In genomic region chr5:128348835-128349234, GRCm38 (mm10) we compare ENCODE assay signal across 13 mouse cellular contexts.
A peak's percentile ranks its signal among the peaks of the same experiment; 100 is the strongest.
DNase-seq lines count a peak whose midpoint lies in the region; ATAC-seq lines count a peak whose summit lies in the region.
"Had no signal": no experiment of that assay in that cellular context is flagged by ENCODE, and none has a peak within 500 bp of the region (broad histone marks: within the 10 kb centered on the region; RNA-seq: fewer than 3 reads in every experiment).

No protein-coding gene starts in this region.

- no peaks in the 10 kb centered on the region for H3K4me1 ChIP-seq in intestine, embryonic 14.5 days (replicated peaks; ENCODE audit: control insufficient read depth, insufficient read depth, low read length)
- no peaks in the 10 kb centered on the region for H3K4me1 ChIP-seq in intestine, embryonic 15.5 days (replicated peaks)
- H3K4me1 ChIP-seq in embryonic facial prominence, embryonic 10.5 days: peaks cover 5% of the 10 kb centered on the region; the same call in 1 of the 2 replicates
- H3K4me1 ChIP-seq: forebrain, embryonic 12.5 days had no signal

- no peak overlapping the region for H3K4me3 ChIP-seq in intestine, embryonic 14.5 days (ENCODE audit: low read depth, low read length)
- H3K4me3 ChIP-seq in intestine, embryonic 15.5 days (replicated peaks): no peak overlapping the region
- no peak overlapping the region for H3K4me3 ChIP-seq in embryonic facial prominence, embryonic 10.5 days
- H3K4me3 ChIP-seq: forebrain, embryonic 12.5 days; myocyte had no signal

- intact Hi-C loops in gastrocnemius, postnatal 36 days (cut with DNase I): no loop called here

- DNase-seq in intestine, embryonic 14.5 days (ENCODE audit: low spot score): peak; percentile 52
- DNase-seq in ovary, postnatal 14 days (ENCODE audit: low spot score): peak; percentile 8
- DNase-seq in ovary, adult 18-20 months (ENCODE audit: low spot score): no peak
- DNase-seq in embryonic facial prominence, embryonic 10.5 days (ENCODE audit: low spot score): peak; percentile 54
- DNase-seq in liver: no peak
- DNase-seq in thymus, postnatal 25 days: no peak
- no peak for DNase-seq in gastrocnemius, postnatal 36 days
- DNase-seq: gastrocnemius, postnatal 25 days; left cerebral cortex, postnatal 4 days; lung, postnatal 36 days had no signal

- WGBS in intestine, embryonic 14.5 days: 21% methylated on average over 2 of the region's 2 CpGs
- 29% methylated on average over 2 of the region's 2 CpGs for WGBS in intestine, embryonic 15.5 days
- WGBS in embryonic facial prominence, embryonic 10.5 days: 38% methylated on average over 2 of the region's 2 CpGs

- ATAC-seq in intestine, embryonic 14.5 days (replicated peaks; ENCODE audit: low FRiP score, low TSS enrichment, low read depth): no peak
- ATAC-seq in intestine, embryonic 15.5 days: no peak

- no peaks in the 10 kb centered on the region for H3K9me3 ChIP-seq in intestine, embryonic 14.5 days (ENCODE audit: control insufficient read depth, low read length)
- H3K9me3 ChIP-seq in intestine, embryonic 15.5 days: no peaks in the 10 kb centered on the region
- H3K9me3 ChIP-seq in embryonic facial prominence, embryonic 10.5 days: peaks cover 4% of the 10 kb centered on the region; the same call in 1 of the 2 replicates

- no peaks in the 10 kb centered on the region for H3K36me3 ChIP-seq in intestine, embryonic 14.5 days (ENCODE audit: control insufficient read depth, insufficient read depth, low read length)
- no peaks in the 10 kb centered on the region for H3K36me3 ChIP-seq in intestine, embryonic 15.5 days
- no peaks in the 10 kb centered on the region for H3K36me3 ChIP-seq in embryonic facial prominence, embryonic 10.5 days (replicated peaks)
- H3K36me3 ChIP-seq: forebrain, embryonic 12.5 days had no signal

- no peaks in the 10 kb centered on the region for H3K27me3 ChIP-seq in intestine, embryonic 14.5 days (replicated peaks; ENCODE audit: control insufficient read depth, insufficient read depth, low read length)
- H3K27me3 ChIP-seq in intestine, embryonic 15.5 days (replicated peaks): no peaks in the 10 kb centered on the region
- no peaks in the 10 kb centered on the region for H3K27me3 ChIP-seq in embryonic facial prominence, embryonic 10.5 days (replicated peaks; ENCODE audit: low read depth, poor library complexity, severe bottlenecking)
- H3K27me3 ChIP-seq: forebrain, embryonic 12.5 days had no signal

- no peak overlapping the region for H3K9ac ChIP-seq in intestine, embryonic 14.5 days (ENCODE audit: low read length)
- no peak overlapping the region for H3K9ac ChIP-seq in intestine, embryonic 15.5 days
- H3K9ac ChIP-seq: forebrain, embryonic 12.5 days had no signal

- H3K4me2 ChIP-seq in intestine, embryonic 14.5 days (ENCODE audit: low read length): no peak overlapping the region
- no peak overlapping the region for H3K4me2 ChIP-seq in intestine, embryonic 15.5 days (replicated peaks)
- H3K4me2 ChIP-seq: forebrain, embryonic 12.5 days had no signal

- no peak overlapping the region for H3K27ac ChIP-seq in intestine, embryonic 14.5 days (ENCODE audit: low read depth)
- no peak overlapping the region for H3K27ac ChIP-seq in intestine, embryonic 15.5 days
- no peak overlapping the region for H3K27ac ChIP-seq in embryonic facial prominence, embryonic 10.5 days (replicated peaks)
- H3K27ac ChIP-seq: forebrain, embryonic 12.5 days had no signal

Comparison
In these comparisons a context has a peak if more than half of its experiments do, and no peak if none do; other contexts are left out.
1. DNase-seq: peak in intestine, embryonic 14.5 days (single experiment), ovary, postnatal 14 days (single experiment) and embryonic facial prominence, embryonic 10.5 days (single experiment); none in ovary, adult 18-20 months (single experiment), liver (single experiment), thymus, postnatal 25 days (single experiment) and gastrocnemius, postnatal 36 days (0 of 2).